Mouse (Mus musculus) erythroblast, embryonic 14.5 days (primary cell): ENCODE data around the gene Klf6.

Source experiments
- GATA1 ChIP-seq: IDR thresholded peaks from 2 replicates; pipeline ENCODE4 v1.6.1; 2012; ENCODE audit warnings: low read length, inconsistent platforms, mixed read lengths
- TAL1 ChIP-seq: IDR thresholded peaks from 3 replicates; pipeline ENCODE4 v1.6.1; 2012; ENCODE audit warnings: low read length, inconsistent platforms, mixed read lengths

- no peak for TF ChIP-seq GATA1
- no peak for TF ChIP-seq TAL1
These were observed 18.4 kb upstream of the Klf6 start for GRCm38 (mm10) chr13:5842911-5843310.
